ENCODE assay signal across 8 mouse cellular contexts in genomic region chr19:4305491-4306189, GRCm38 (mm10). TPM values are rescaled to one million over a fixed set of nuclear protein-coding genes. Genes with fewer than 3 reads are reported as not detected.
DNase-seq lines count a peak whose midpoint lies in the region; ATAC-seq lines count a peak whose summit lies in the region.

No protein-coding gene starts in this region.

- peaks cover 15% of the 10 kb centered on the region for H3K36me3 ChIP-seq in megakaryocyte, embryonic 14.5 days (replicated peaks; ENCODE audit: low read length)
- H3K36me3 ChIP-seq in forebrain, embryonic 10.5 days (replicated peaks) = no peaks in the 10 kb centered on the region; the same call in 1 of the 2 replicates
- H3K36me3 ChIP-seq in hindbrain, embryonic 13.5 days = no peaks in the 10 kb centered on the region
- peaks cover 7% of the 10 kb centered on the region; the same call in 1 of the 2 replicates for H3K36me3 ChIP-seq in liver, embryonic 12.5 days
- H3K36me3 ChIP-seq in neural tube, embryonic 12.5 days = no peaks in the 10 kb centered on the region

- H3K4me3 ChIP-seq in megakaryocyte, embryonic 14.5 days (replicated peaks) = peak overlapping the region; percentile 98
- peak overlapping the region; percentile 84 for H3K4me3 ChIP-seq in brown adipose tissue, adult 24 weeks (ENCODE audit: insufficient read depth, low read depth, low read length)
- H3K4me3 ChIP-seq in forebrain, embryonic 10.5 days = peak overlapping the region; percentile 95
- peak overlapping the region; percentile 98 for H3K4me3 ChIP-seq in hindbrain, embryonic 13.5 days
- H3K4me3 ChIP-seq in liver, embryonic 12.5 days = peak overlapping the region; percentile 89
- peak overlapping the region; percentile 93 for H3K4me3 ChIP-seq in neural tube, embryonic 12.5 days

- peaks cover 5% of the 10 kb centered on the region for H3K27me3 ChIP-seq in megakaryocyte, embryonic 14.5 days (replicated peaks)
- no peaks in the 10 kb centered on the region for H3K27me3 ChIP-seq in forebrain, embryonic 10.5 days (ENCODE audit: poor library complexity, severe bottlenecking)
- H3K27me3 ChIP-seq in hindbrain, embryonic 13.5 days = no peaks in the 10 kb centered on the region
- H3K27me3 ChIP-seq in liver, embryonic 12.5 days (replicated peaks) = 0 out of 2 replicates have a peak, but pooled peaks cover 5% of the 10 kb centered on the region
- H3K27me3 ChIP-seq in neural tube, embryonic 12.5 days (replicated peaks) = no peaks in the 10 kb centered on the region

- peak overlapping the region; percentile 91 for H3K4me2 ChIP-seq in hindbrain, embryonic 13.5 days
- H3K4me2 ChIP-seq in liver, embryonic 12.5 days = peak overlapping the region; percentile 73
- H3K4me2 ChIP-seq in neural tube, embryonic 12.5 days (replicated peaks) = peak overlapping the region; percentile 79

- no peaks in the 10 kb centered on the region for H3K9me3 ChIP-seq in megakaryocyte, embryonic 14.5 days
- H3K9me3 ChIP-seq in forebrain, embryonic 10.5 days = no peaks in the 10 kb centered on the region
- no peaks in the 10 kb centered on the region for H3K9me3 ChIP-seq in hindbrain, embryonic 13.5 days
- H3K9me3 ChIP-seq in liver, embryonic 12.5 days (replicated peaks) = no peaks in the 10 kb centered on the region
- H3K9me3 ChIP-seq in neural tube, embryonic 12.5 days = no peaks in the 10 kb centered on the region

- peaks cover 57% of the 10 kb centered on the region for H3K4me1 ChIP-seq in megakaryocyte, embryonic 14.5 days
- H3K4me1 ChIP-seq in brown adipose tissue, adult 24 weeks (ENCODE audit: control insufficient read depth, insufficient read depth, insufficient read length, low read length) = peaks cover 39% of the 10 kb centered on the region
- H3K4me1 ChIP-seq in forebrain, embryonic 10.5 days = peaks cover 55% of the 10 kb centered on the region
- peaks cover 57% of the 10 kb centered on the region for H3K4me1 ChIP-seq in hindbrain, embryonic 13.5 days (replicated peaks)
- H3K4me1 ChIP-seq in liver, embryonic 12.5 days = peaks cover 56% of the 10 kb centered on the region
- H3K4me1 ChIP-seq in neural tube, embryonic 12.5 days = peaks cover 54% of the 10 kb centered on the region

- ATAC-seq in megakaryocyte, adult 5-6 weeks (ENCODE audit: poor library complexity, severe bottlenecking) = no peak
- peak; percentile 37 for ATAC-seq in hindbrain, embryonic 13.5 days (ENCODE audit: low FRiP score)
- ATAC-seq in liver, embryonic 12.5 days = peak; percentile 75
- peak; percentile 70 for ATAC-seq in neural tube, embryonic 12.5 days (ENCODE audit: low FRiP score, low read depth)

- peak; percentile 59 for DNase-seq in forebrain, embryonic 10.5 days (ENCODE audit: extremely low spot score, low spot score)
- peak; percentile 75 for DNase-seq in thymus, postnatal 4 days

- H3K9ac ChIP-seq in hindbrain, embryonic 13.5 days = peak overlapping the region; percentile 99
- H3K9ac ChIP-seq in liver, embryonic 12.5 days = peak overlapping the region; percentile 96
- peak overlapping the region; percentile 89 for H3K9ac ChIP-seq in neural tube, embryonic 12.5 days

- WGBS in forebrain, embryonic 10.5 days = 3% methylated on average over 68 of the region's 68 CpGs
- WGBS in hindbrain, embryonic 13.5 days = under 1% methylated on average over 64 of the region's 68 CpGs
- WGBS in liver, embryonic 12.5 days (ENCODE audit: insufficient replicate concordance) = under 1% methylated on average over 67 of the region's 68 CpGs
- WGBS in neural tube, embryonic 12.5 days = under 1% methylated on average over 64 of the region's 68 CpGs

- H3K27ac ChIP-seq in brown adipose tissue, adult 24 weeks (replicated peaks; ENCODE audit: low read depth, low read length) = peak overlapping the region; percentile 61
- peak overlapping the region; percentile 93 for H3K27ac ChIP-seq in forebrain, embryonic 10.5 days
- H3K27ac ChIP-seq in hindbrain, embryonic 13.5 days = peak overlapping the region; percentile 84
- peak overlapping the region; percentile 86 for H3K27ac ChIP-seq in liver, embryonic 12.5 days
- H3K27ac ChIP-seq in neural tube, embryonic 12.5 days = peak overlapping the region; percentile 64; the same call in 1 of the 2 replicates

RNA-seq across cellular contexts. Expression of gene Grk2, which starts 0.4 kb away (rescaled TPM):
- polyA plus RNA-seq in megakaryocyte, embryonic 14.5 days (2012; ENCODE audit: insufficient read depth, low replicate concordance) = 265 and 541 TPM in 2 replicates
- total RNA-seq in megakaryocyte, adult 5-6 weeks (2015) = 278 TPM in 2 replicates
- 231 and 296 TPM in 2 replicates for total RNA-seq in megakaryocyte, adult 5-6 weeks (2017)
- polyA plus RNA-seq in brown adipose tissue, adult 24 weeks (2012; ENCODE audit: insufficient read depth, insufficient read length, missing spikeins) = 30.7 and 35.9 TPM in 2 replicates
- polyA plus RNA-seq in forebrain, embryonic 10.5 days (2016; fragmentation: Nextera tagmentation; extraction: Ambion mirVana) = 13.6 and 15.0 TPM in 2 replicates
- 19.6 and 20.0 TPM in 2 replicates for polyA plus RNA-seq in hindbrain, embryonic 13.5 days (2015; fragmentation: Nextera tagmentation; extraction: Ambion mirVana)
- polyA plus RNA-seq in liver, embryonic 12.5 days (2016; fragmentation: Nextera tagmentation; extraction: Ambion mirVana) = 15.7 and 17.9 TPM in 2 replicates
- 19.7 and 21.2 TPM in 2 replicates for polyA plus RNA-seq in neural tube, embryonic 12.5 days (2016; fragmentation: Nextera tagmentation; extraction: Ambion mirVana)

RNA-seq across cellular contexts. Expression of gene Ankrd13d, which starts 22.7 kb away (rescaled TPM):
- 5.6 TPM in 1 of 2 replicates, not detected in the other for polyA plus RNA-seq in megakaryocyte, embryonic 14.5 days (2012; ENCODE audit: insufficient read depth, low replicate concordance)
- total RNA-seq in megakaryocyte, adult 5-6 weeks (2015) = 6.5 and 7.2 TPM in 2 replicates
- total RNA-seq in megakaryocyte, adult 5-6 weeks (2017) = 8.7 and 10.5 TPM in 2 replicates
- 0.87 TPM in 1 of 2 replicates, not detected in the other for polyA plus RNA-seq in brown adipose tissue, adult 24 weeks (2012; ENCODE audit: insufficient read depth, insufficient read length, missing spikeins)
- polyA plus RNA-seq in forebrain, embryonic 10.5 days (2016; fragmentation: Nextera tagmentation; extraction: Ambion mirVana) = 7.9 and 9.2 TPM in 2 replicates
- 29.9 and 33.1 TPM in 2 replicates for polyA plus RNA-seq in hindbrain, embryonic 13.5 days (2015; fragmentation: Nextera tagmentation; extraction: Ambion mirVana)
- 0.99 and 1.4 TPM in 2 replicates for polyA plus RNA-seq in liver, embryonic 12.5 days (2016; fragmentation: Nextera tagmentation; extraction: Ambion mirVana)
- polyA plus RNA-seq in neural tube, embryonic 12.5 days (2016; fragmentation: Nextera tagmentation; extraction: Ambion mirVana) = 18.5 and 19.0 TPM in 2 replicates

RNA-seq across cellular contexts. Expression of gene Ssh3, which starts 36.7 kb away (rescaled TPM):
- 16.5 and 28.6 TPM in 2 replicates for polyA plus RNA-seq in megakaryocyte, embryonic 14.5 days (2012; ENCODE audit: insufficient read depth, low replicate concordance)
- 15.9 and 16.5 TPM in 2 replicates for total RNA-seq in megakaryocyte, adult 5-6 weeks (2015)
- total RNA-seq in megakaryocyte, adult 5-6 weeks (2017) = 17.2 and 19.8 TPM in 2 replicates
- polyA plus RNA-seq in brown adipose tissue, adult 24 weeks (2012; ENCODE audit: insufficient read depth, insufficient read length, missing spikeins) = 3.3 and 4.8 TPM in 2 replicates
- polyA plus RNA-seq in forebrain, embryonic 10.5 days (2016; fragmentation: Nextera tagmentation; extraction: Ambion mirVana) = 3.1 and 3.6 TPM in 2 replicates
- 10.4 and 10.6 TPM in 2 replicates for polyA plus RNA-seq in hindbrain, embryonic 13.5 days (2015; fragmentation: Nextera tagmentation; extraction: Ambion mirVana)
- 2.2 and 2.6 TPM in 2 replicates for polyA plus RNA-seq in liver, embryonic 12.5 days (2016; fragmentation: Nextera tagmentation; extraction: Ambion mirVana)
- 5.9 and 7.0 TPM in 2 replicates for polyA plus RNA-seq in neural tube, embryonic 12.5 days (2016; fragmentation: Nextera tagmentation; extraction: Ambion mirVana)
